Mouse (Mus musculus) spleen, postnatal 0 days (tissue): ENCODE measurements around the gene Gm21173. TPM values are rescaled to one million over a fixed set of nuclear protein-coding genes. Genes with fewer than 3 reads are reported as not detected.

Experiments used
- polyA plus RNA-seq: library from polyadenylated mRNA; unstranded; fragments of >200 nt; fragmentation: Nextera tagmentation; extraction: Ambion mirVana; gene quantifications from 2 replicates; pipeline ENCODE4 v1.2.1, GENCODE M21; 2015

The Gm21173 gene
- polyA plus RNA-seq = not detected in 2 replicates

GRCm38 (mm10) chrY:76761300-76761699 lies at the start of gene Gm21173:
TSS of gene Gm21173 (plus strand) at chrY:76761600.

